Mouse (Mus musculus) T-helper 17 cell (primary cell): Measurements from ENCODE around the gene Ciao1.
"Not testable (repeated sequence)": the region's sequence is repeated elsewhere in the genome, so short reads cannot be mapped to it uniquely, and the experiment has no call there.

Experiments used
- in situ Hi-C, 2 experiments: fragments of 300-600 bp; cut with MboI, MseI; formaldehyde crosslinking; loops; 1 replicate in 1 of 2; 2 replicates in 1 of 2; pipeline ENCODE4 v1.15.1; 2025; ENCODE audit warnings: high pct_unique_total_duplicates in 2 of 2

Ciao1 gene

DNA sequence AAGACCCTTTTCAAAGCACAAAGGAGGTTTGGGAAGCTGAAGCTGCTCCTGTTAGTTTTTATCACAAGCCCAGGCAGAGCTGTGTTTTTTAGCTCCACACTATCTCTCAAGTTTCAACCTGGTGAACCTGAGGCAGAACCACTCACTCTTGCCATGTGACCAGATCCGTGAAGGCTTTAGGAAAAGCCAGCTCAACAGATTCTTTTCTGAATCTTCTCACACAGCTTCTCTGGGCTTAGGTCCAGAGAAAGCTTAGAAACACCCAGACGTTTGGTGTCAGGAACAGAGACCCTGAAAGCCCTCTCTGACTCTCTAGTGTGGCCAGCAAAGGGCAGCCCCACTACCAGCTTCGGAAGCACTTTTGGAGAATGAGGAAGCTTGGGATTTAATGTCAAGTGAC, 3.8 kb upstream of the Ciao1 start:
- in situ Hi-C loops = loop anchor here in 1 of 2 experiments (10.0 kb wide), 2 partner anchors 53 to 83 kb away; partner anchors contain the start of genes Astl and Dusp2

GRCm38 (mm10) chr2:127250291-127251008, 2.8 kb upstream of the Ciao1 start:
- in situ Hi-C loops = loop anchor here in 1 of 2 experiments (10.0 kb wide), 2 partner anchors 54 to 84 kb away; partner anchors contain the start of genes Astl and Dusp2

- in situ Hi-C loops = loop anchor here in 1 of 2 experiments (25.0 kb wide), 2 partner anchors 564 to 1414 kb away; no protein-coding TSS in a partner anchor
These were observed 853 bp upstream of the Ciao1 start for GRCm38 (mm10) chr2:127248334-127249004.

GRCm38 (mm10) chr2:127240065-127240464, 7.6 kb downstream of the Ciao1 start:
- in situ Hi-C loops = loop anchor here in 1 of 2 experiments (25.0 kb wide), 2 partner anchors 572 to 1422 kb away; no protein-coding TSS in a partner anchor

DNA sequence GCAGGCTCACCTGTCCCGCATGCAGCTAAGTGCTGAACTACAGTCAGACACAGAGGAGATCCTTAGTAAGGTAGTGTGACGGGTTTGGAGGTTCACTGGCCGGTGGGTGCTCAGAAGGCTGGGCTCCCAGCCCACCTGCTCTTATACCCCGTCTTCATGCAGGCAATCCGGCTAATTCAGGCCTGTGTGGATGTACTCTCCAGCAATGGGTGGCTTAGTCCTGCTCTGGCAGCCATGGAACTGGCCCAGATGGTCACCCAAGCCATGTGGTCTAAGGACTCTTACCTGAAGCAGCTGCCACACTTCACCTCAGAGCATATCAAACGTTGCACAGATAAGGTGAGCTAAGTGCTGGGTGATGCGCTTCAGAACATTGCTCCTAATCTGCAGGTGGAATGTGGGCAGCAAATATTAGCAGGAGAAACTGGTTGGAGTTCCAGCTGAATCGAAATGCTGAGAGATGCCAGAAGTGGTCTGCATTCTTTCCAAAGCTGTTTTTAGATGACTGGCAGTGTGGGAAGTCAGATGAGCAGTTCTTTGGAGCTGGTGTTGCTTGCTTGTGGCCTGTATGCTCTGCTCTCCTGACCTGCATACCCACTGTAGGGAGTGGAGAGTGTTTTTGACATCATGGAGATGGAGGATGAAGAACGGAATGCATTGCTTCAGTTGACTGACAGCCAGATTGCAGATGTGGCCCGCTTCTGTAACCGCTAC, 9.6 kb downstream of the Ciao1 start:
- in situ Hi-C loops = loop anchor here in 1 of 2 experiments (25.0 kb wide), 2 partner anchors 574 to 1424 kb away; no protein-coding TSS in a partner anchor

DNA sequence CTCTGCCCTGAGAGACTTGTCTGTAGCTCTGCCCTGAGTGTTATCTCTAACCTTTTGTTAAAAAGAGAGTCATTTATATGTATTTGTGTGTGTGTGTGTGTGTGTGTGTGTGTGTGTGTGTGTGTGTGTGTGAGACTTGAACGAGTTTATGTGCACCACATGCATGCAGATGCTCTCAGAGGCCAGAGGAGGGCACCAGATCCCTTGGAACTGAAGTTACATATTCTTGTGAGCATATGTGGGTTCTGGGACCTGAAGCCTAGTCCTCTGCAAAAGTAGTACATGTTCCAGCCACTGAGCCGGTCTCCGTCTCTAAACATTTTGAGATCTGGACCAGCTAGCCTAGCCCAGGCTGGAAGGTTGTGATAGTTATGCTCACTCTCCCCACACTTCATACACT, 22.4 kb downstream of the Ciao1 start:
- in situ Hi-C loops = loop anchor here in 1 of 2 experiments (25.0 kb wide), 2 partner anchors 587 to 1437 kb away; no protein-coding TSS in a partner anchor

DNA sequence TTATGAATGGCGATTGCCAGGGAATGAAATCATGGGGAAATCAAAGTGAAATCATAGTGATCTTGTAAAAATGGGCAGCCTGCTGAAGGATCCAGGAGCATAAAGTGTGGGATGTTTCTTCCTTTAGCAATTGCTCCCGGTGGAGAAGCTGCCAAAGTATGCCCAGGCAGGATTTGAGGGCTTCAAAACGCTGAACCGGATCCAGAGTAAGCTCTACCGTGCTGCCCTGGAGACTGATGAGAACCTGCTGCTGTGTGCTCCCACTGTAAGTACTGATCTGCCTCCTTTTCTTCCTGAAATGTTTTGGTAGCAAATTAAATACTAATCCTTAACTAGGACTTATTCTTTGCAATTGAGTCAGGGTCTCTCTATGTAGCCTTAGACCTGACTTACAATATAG, 29.9 kb downstream of the Ciao1 start:
- in situ Hi-C loops = no loop called here

DNA sequence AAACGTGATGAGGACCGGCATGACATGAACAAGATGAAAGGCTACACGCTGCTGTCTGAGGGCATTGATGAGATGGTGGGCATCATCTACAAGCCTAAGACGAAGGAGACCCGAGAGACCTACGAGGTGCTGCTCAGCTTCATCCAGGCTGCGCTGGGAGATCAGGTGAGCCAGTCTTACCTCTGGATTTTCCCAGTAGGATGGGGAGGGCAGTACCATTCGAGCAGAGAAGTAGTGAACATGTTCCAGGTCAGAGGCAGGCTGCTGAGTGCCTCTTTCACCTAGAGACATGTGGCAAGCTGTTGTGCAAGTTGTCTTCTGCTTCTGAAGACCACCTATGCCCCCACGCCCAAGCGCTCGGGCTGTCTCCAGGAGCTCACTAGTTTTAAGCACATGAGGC, 36.9 kb downstream of the Ciao1 start:
- in situ Hi-C loops = no loop called here

DNA sequence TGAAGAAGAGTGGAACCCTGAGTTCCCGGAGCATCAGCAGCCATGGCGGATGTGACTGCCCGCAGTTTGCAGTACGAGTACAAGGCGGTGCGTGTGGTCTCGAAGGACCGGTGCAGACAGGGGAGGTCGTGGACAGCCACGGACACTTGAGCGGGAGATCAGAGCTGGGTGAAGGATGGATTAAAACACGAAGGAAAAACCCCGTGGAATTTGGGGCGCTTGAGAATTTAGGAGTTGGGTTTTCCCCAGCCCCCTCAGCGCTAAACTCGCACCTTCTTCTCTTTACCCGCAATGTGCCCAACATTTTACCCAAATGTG, 39.2 kb downstream of the Ciao1 start:
- in situ Hi-C loops = no loop called here

DNA sequence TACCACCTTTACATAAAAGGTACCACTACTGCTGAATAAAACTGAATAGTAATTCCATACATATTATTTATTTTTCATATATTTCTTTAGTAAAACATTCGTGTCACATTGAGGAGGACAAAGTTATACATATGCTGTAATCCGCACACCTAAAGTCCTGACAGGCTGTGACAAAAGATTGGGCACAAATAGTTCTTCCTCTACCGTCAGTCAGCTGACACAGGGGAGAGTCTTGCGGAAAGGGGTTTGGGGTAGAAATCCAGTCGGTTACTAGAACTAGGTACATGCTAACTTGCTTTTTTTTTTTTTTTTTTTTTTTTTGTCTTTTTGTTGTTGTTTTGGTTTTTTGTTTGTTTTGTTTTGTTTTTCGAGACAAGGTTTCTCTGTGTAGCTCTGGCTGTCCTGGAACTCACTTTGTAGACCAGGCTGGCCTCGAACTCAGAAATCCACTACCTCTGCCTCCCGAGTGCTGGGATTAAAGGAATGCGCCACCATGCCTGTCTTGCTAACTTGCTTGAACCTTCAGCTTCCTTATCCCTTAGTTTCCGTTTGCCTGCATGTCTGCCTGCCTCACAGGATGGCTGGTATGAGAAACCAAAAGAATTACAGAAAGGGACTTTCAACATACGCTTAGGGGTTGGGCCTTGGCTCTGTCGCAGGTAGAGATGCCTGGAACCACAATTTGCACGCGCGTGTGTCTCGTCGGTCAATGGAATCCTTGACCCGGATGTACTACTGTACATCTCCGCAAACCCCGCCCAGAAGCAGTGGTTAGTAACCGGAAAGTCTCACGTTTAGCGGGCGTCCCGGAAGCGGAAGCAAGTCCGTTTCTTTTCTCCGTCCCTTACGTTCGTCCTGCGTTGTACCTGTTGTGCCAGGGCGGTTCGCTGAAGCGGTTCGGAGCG, 39.8 kb downstream of the Ciao1 start, which contains the start of the genes 1810024B03Rik and Snrnp200:
Gene 1810024B03Rik, minus strand, starts transcription at position 734 of the 905 bp plus-strand sequence.
Gene Snrnp200, plus strand, starts transcription at position 840 of the 905 bp plus-strand sequence.
- in situ Hi-C loops = no loop called here

DNA sequence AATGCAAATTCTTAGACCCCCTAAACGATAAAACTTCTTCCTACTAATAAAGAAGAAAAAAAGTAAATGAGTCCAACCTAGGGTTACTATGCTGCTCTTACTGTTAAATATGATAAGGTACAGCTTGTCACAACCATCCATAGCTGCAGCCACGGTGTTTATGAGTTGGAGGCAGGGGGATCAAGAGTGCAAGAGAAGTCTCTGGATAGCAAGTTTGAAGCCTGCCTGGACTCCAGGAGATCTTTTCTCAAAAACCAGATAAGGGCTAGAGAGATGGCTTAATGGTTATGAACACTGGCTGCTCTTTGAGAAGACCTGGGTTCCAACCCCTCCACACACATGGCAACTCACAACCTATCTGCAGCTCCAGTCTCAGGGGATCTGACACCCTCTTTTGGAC, 40.7 kb downstream of the Ciao1 start:
- in situ Hi-C loops = no loop called here

- in situ Hi-C loops = not testable (repeated sequence)
These were observed 41.7 kb downstream of the Ciao1 start for GRCm38 (mm10) chr2:127205936-127206335.

DNA sequence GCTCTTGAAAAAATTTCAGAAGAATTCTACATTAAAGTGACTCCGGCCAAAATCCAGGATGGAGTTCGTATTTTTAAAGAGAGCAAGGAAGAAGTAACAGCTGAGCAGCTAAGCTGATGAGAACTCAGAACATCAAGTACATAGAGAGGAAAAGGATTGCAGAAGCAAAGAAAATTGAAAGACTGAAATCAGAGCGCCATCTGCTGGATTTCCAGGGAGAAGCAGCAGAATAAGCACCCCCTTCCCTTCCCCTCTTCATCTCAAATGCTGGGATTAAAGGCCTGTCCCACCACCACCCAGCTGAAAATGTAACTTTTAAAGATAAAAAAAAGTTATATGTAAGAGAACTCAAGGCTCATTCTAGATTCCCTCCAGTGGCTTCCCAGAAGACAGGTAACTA, 42.7 kb downstream of the Ciao1 start:
- in situ Hi-C loops = loop anchor here (5.0 kb wide), 3 partner anchors 38 to 108 kb away; no protein-coding TSS in a partner anchor
